Mouse (Mus musculus) myocyte (in vitro differentiated cells): ENCODE measurements around the gene Zfp82. TPM values are rescaled to one million over a fixed set of nuclear protein-coding genes. Genes with fewer than 3 reads are reported as not detected.
"Not testable (repeated sequence)": the region's sequence is repeated elsewhere in the genome, so short reads cannot be mapped to it uniquely, and the experiment has no call there.

Experiments
- H3K27me3 ChIP-seq: one replicate; pipeline ENCODE4 v1.6.1; 2011; ENCODE audit not compliant: control insufficient read depth, insufficient read depth, insufficient read length
- H3K36me3 ChIP-seq: one replicate; pipeline ENCODE4 v1.6.1; 2011; ENCODE audit not compliant: control insufficient read depth, insufficient read depth
- H3K4me2 ChIP-seq: one replicate; pipeline ENCODE4 v1.6.1; 2011; ENCODE audit warnings: low read depth, control low read depth
- H3K4me3 ChIP-seq: one replicate; pipeline ENCODE4 v1.5.1; 2011; ENCODE audit warnings: mild to moderate bottlenecking, control low read depth, moderate library complexity
- H3K79me2 ChIP-seq: one replicate; pipeline ENCODE4 v1.6.1; 2011; ENCODE audit not compliant: control insufficient read depth, insufficient read depth
- H3ac ChIP-seq: one replicate; pipeline ENCODE4 v1.6.1; 2011; ENCODE audit not compliant: control insufficient read depth, insufficient read length
- CEBPB ChIP-seq: IDR thresholded peaks from 2 replicates; pipeline ENCODE4 v1.6.1; 2011; ENCODE audit warnings: mild to moderate bottlenecking, moderate library complexity; ENCODE audit not compliant: poor library complexity, insufficient read depth, severe bottlenecking
- E2F4 ChIP-seq: IDR thresholded peaks from one replicate; pipeline ENCODE4 v1.6.1; 2011; ENCODE audit warnings: mild to moderate bottlenecking, control low read depth, moderate library complexity; ENCODE audit not compliant: insufficient read depth
- MAX ChIP-seq: IDR thresholded peaks from one replicate; pipeline ENCODE4 v1.6.1; 2011; ENCODE audit warnings: low read depth, mild to moderate bottlenecking, control low read depth
- MYOD1 ChIP-seq, 3 experiments: IDR thresholded peaks; one replicate each; pipeline ENCODE4 v1.6.1; 2011; ENCODE audit warnings: control low read depth in 2 of 3, low read depth in 2 of 3, mild to moderate bottlenecking in 2 of 3, moderate library complexity in 1 of 3; ENCODE audit not compliant: insufficient read length in 2 of 3, control insufficient read depth in 1 of 3
- MYOG ChIP-seq, 3 experiments: IDR thresholded peaks; one replicate each; pipeline ENCODE4 v1.6.1; 2011; ENCODE audit warnings: control low read depth in 2 of 3, low read depth in 2 of 3, mild to moderate bottlenecking in 2 of 3; ENCODE audit not compliant: insufficient read length in 2 of 3, control insufficient read depth in 1 of 3, insufficient read depth in 1 of 3
- POLR2A ChIP-seq: IDR thresholded peaks from one replicate; pipeline ENCODE4 v1.6.1; 2011; ENCODE audit warnings: low read depth, mild to moderate bottlenecking, control low read depth, moderate library complexity; ENCODE audit not compliant: insufficient read length
- POLR2AphosphoS2 ChIP-seq: IDR thresholded peaks from one replicate; pipeline ENCODE4 v1.6.1; 2011; ENCODE audit warnings: low read depth, control low read depth; ENCODE audit not compliant: insufficient read length
- REST ChIP-seq: IDR thresholded peaks from one replicate; pipeline ENCODE4 v1.6.1; 2011; ENCODE audit warnings: mild to moderate bottlenecking, control low read depth, moderate library complexity; ENCODE audit not compliant: insufficient read depth, insufficient read length
- SRF ChIP-seq: IDR thresholded peaks from one replicate; pipeline ENCODE4 v1.6.1; 2011; ENCODE audit warnings: low read depth; ENCODE audit not compliant: control insufficient read depth, insufficient read length
- TCF12 ChIP-seq: IDR thresholded peaks from one replicate; pipeline ENCODE4 v1.6.1; 2011; ENCODE audit warnings: mild to moderate bottlenecking, control low read depth; ENCODE audit not compliant: poor library complexity, insufficient read depth, severe bottlenecking
- TCF3 ChIP-seq: IDR thresholded peaks from one replicate; pipeline ENCODE4 v1.6.1; 2011; ENCODE audit warnings: low read depth, control low read depth; ENCODE audit not compliant: insufficient read length
- USF1 ChIP-seq: IDR thresholded peaks from one replicate; pipeline ENCODE4 v1.6.1; 2011; ENCODE audit warnings: low read depth, mild to moderate bottlenecking, control low read depth, moderate library complexity
- polyA plus RNA-seq: library from polyadenylated mRNA; unstranded; fragments of >200 nt; fragmentation: generic; extraction: Trizol; gene quantifications from one replicate; pipeline ENCODE4 v1.2.1, GENCODE M21; 2012; ENCODE audit warnings: missing spikeins

The Zfp82 gene
- 2.8 TPM for polyA plus RNA-seq

DNA sequence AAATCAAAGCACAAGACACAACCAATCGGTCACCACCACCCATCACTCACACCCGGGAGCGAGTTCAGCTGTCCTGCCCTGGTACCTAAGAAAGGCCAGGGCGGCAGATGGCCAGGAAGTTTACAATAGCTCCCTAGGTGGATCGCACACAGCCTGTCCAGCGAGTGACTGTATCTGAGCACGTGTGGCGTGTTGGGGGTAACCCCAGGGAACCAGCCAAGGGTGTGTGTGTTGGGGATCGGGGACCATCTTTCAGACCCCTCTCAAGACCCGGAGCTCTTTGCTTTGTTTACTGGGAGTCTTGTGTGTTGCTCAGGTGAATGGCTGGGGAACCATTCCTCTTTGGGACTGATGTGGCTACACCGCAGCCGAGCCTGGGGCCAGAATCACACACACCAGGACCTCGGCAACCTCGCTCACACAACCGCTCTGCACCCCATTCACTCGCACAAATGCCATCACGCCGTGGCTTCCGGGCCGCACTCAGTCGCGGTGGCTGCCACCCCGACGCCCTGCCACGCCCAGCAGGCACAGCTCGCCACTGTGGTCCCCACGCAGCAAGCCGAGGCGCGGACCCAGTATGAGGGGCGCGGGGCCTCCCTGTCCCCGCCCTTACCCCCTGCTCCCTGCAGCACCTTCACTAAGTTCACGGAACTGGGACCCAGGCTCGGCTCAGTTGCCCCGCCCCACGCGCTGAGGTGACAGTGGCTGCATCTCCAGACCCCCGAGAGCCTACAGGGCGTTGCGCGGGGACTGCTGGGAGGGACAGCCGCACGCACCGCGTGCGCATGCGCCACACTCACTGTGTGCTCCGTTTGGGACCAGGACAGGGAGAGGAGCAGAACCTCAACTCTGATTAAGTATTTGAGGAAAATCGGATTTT is at the start of gene Zfp82:
Zfp82 (minus strand) TSS at position 755 of the 883 bp plus-strand sequence.
- H3K27me3 ChIP-seq: no peaks in the 10 kb centered on the region
- peak within 1 kb of the TSS; percentile 67 for H3ac ChIP-seq
- peak within 1 kb of the TSS; percentile 55 for H3K4me3 ChIP-seq
- peak within 1 kb of the TSS; percentile 65 for H3K4me2 ChIP-seq
- H3K79me2 ChIP-seq: no peaks in the 10 kb centered on the region
- no peak for TF ChIP-seq TCF12
- peak in 2 of 3 experiments; percentile 20 to 40 for TF ChIP-seq MYOG (IDR thresholded peaks at IDR 0.05; ENCODE audit: control insufficient read depth in 1 of 3, insufficient read depth in 1 of 3, insufficient read length in 2 of 3, low read depth in 2 of 3)
- TF ChIP-seq CEBPB: no peak
- TF ChIP-seq POLR2A: peak; percentile 84
- peak in 2 of 3 experiments; percentile 6 to 26 for TF ChIP-seq MYOD1 (IDR thresholded peaks at IDR 0.05; ENCODE audit: control insufficient read depth in 1 of 3, insufficient read length in 2 of 3, low read depth in 2 of 3)
- no peak for TF ChIP-seq USF1
- TF ChIP-seq POLR2AphosphoS2: peak; percentile 77
- H3K36me3 ChIP-seq: peaks cover 2% of the 10 kb centered on the region

DNA sequence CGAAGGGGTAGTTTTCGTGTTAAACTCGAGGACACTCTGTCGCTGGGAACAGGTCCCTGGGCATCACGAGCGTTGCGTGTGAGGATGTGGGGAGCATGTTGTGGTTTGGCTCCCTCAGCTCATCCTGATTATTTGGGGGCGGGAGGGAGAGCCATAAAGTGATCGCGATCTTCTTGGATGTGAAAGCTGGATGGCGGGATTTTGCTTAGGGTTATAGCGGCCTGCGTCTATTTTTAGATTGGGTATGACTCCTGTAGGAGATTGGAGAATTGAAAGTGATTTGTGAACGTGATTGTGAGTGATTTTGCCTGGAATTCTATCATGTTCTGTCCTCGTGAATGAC is 49.5 kb upstream of the Zfp82 start:
- H3K36me3 ChIP-seq: no peaks in the 10 kb centered on the region
- TF ChIP-seq TCF3 (no peak), POLR2AphosphoS2 (no peak), TCF12 (no peak), MAX (no peak), SRF (no peak), E2F4 (no peak), MYOG (IDR thresholded peaks at IDR 0.05; ENCODE audit: control insufficient read depth in 1 of 3, insufficient read depth in 1 of 3, insufficient read length in 2 of 3, low read depth in 2 of 3) (no peak), USF1 (no peak), REST (no peak), POLR2A (no peak), CEBPB (no peak), MYOD1 (IDR thresholded peaks at IDR 0.05; ENCODE audit: control insufficient read depth in 1 of 3, insufficient read length in 2 of 3, low read depth in 2 of 3) (no peak)

DNA sequence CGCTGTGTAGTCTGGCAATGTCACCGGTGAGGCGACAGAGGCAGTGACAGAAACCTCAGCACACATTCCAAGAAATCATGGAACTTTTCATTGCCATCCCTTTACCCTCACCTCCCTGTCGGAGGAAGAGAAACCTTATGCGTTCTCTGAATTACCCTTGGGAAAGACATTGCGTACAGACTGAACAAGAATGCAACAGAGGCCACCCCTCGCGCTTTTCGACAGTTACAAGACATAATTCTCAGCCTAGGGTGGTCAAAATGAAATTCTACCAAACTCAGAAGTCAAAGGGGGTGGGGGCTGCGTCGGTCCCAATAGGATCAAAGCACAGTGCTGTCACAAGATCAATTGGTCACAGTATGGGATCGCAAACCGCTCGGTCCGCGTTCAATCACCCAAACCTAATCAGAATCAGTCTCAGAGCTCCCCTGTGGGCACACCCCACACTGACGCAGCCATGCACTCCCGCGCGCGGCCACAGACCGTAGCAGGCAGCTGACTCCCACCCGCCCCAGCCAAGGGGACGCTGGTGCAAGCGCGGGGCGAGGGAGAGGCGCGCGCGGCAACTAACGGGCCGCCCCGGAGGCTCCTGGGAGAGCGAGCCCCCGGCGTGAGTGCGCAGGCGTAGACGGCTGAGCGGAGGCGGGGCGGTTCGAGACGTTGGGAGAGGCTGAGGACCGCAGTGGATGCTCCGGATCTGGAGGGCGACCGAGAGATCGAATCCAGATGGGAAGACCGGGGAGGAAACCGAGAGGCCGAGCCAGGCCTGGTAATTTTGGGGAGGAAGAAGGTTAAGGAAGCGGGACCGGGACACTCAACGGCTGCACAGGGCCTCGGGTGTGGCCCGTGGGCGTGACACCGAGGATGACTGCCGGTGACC is 48.8 kb upstream of the Zfp82 start, which contains the start of gene Zfp382:
Zfp382 (plus strand) TSS at position 635 of the 880 bp plus-strand sequence.
- Histone ChIP-seq H3K27me3 (no peaks in the 10 kb centered on the region), H3K4me3 (peak within 1 kb of the TSS; percentile 75), H3K79me2 (peaks cover 20% of the 10 kb centered on the region), H3K36me3 (no peaks in the 10 kb centered on the region), H3K4me2 (peak within 1 kb of the TSS; percentile 77), H3ac (peak within 1 kb of the TSS; percentile 43)
- no peak for TF ChIP-seq E2F4
- TF ChIP-seq MYOG (IDR thresholded peaks at IDR 0.05; ENCODE audit: control insufficient read depth in 1 of 3, insufficient read depth in 1 of 3, insufficient read length in 2 of 3, low read depth in 2 of 3): peak in 1 of 3 experiments; percentile 24
- TF ChIP-seq MYOD1 (IDR thresholded peaks at IDR 0.05; ENCODE audit: control insufficient read depth in 1 of 3, insufficient read length in 2 of 3, low read depth in 2 of 3): peak in 2 of 3 experiments; percentile 17 to 45
- TF ChIP-seq POLR2AphosphoS2: peak; percentile 91
- peak; percentile 96 for TF ChIP-seq POLR2A

More for the DNA sequence above, 49.5 kb upstream of the Zfp82 start:
- Histone ChIP-seq H3K4me2 (peak overlapping the region; percentile 77), H3K27me3 (no peaks in the 10 kb centered on the region), H3K79me2 (peaks cover 20% of the 10 kb centered on the region), H3K4me3 (peak overlapping the region; percentile 75), H3ac (peak overlapping the region; percentile 43)

DNA sequence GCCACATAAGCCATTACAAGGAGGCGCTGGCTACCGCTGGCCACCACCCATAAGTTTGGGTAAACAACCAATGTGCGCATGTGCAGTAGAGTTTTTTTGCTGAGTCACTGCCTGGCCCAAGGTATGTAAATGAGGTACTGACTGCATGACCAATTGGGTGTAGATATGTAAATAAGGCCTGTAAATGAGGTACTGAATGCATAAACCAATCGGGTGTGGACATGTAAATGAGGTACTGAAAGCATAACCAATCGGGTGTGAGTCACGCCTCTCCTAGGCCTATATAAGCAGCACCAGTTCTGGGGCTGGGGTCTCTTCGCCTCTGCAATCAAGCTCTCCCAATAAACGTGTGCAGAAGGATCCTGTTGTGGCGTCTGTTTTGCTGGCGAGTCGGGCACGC is 45.2 kb upstream of the Zfp82 start:
- not testable (repeated sequence) for H3K4me2 ChIP-seq, H3K36me3 ChIP-seq, H3ac ChIP-seq, H3K27me3 ChIP-seq, H3K4me3 ChIP-seq, H3K79me2 ChIP-seq

DNA sequence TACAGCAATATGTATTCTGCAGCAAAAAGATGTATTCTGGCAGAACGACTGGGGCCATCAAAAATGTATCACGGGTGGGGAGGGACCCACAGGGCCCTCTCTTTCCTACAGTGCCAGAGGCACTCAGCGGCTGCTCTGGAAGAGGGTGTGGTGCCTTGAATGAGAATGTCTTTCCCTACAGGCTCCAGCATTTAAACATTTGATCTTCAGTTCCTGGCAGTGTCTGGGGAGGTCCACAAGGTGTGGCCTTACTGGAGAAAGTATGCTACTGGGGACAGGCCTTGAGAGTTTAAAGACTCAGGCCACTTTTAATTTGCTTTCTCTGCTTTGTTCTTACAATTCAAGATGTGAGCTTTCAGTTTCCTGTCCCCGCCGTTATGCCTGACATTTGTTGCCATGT is 43.4 kb upstream of the Zfp82 start:
- H3K27me3 ChIP-seq: no peaks in the 10 kb centered on the region
- H3K4me3 ChIP-seq: no peak overlapping the region
- H3K79me2 ChIP-seq: no peaks in the 10 kb centered on the region
- H3K36me3 ChIP-seq: no peaks in the 10 kb centered on the region
- no peak for TF ChIP-seq MAX
- TF ChIP-seq SRF: no peak
- no peak for TF ChIP-seq POLR2A
- TF ChIP-seq E2F4: no peak
- TF ChIP-seq REST: no peak
- TF ChIP-seq MYOD1 (IDR thresholded peaks at IDR 0.05; ENCODE audit: control insufficient read depth in 1 of 3, insufficient read length in 2 of 3, low read depth in 2 of 3): no peak
- TF ChIP-seq USF1: no peak
- TF ChIP-seq CEBPB: no peak
- no peak for TF ChIP-seq TCF3
- no peak for TF ChIP-seq TCF12
- no peak for TF ChIP-seq MYOG (IDR thresholded peaks at IDR 0.05; ENCODE audit: control insufficient read depth in 1 of 3, insufficient read depth in 1 of 3, insufficient read length in 2 of 3, low read depth in 2 of 3)
- TF ChIP-seq POLR2AphosphoS2: no peak
- H3K4me2 ChIP-seq: no peak overlapping the region
- H3ac ChIP-seq: no peak overlapping the region
